Mouse (Mus musculus): ENCODE measurements at regions not wholly inside any gene's neighbourhood (a gene's known extent, or its start where the extent isn't known, plus 50 kb on each side); places are given as distances from the start of the nearest gene placed in this dataset.

GRCm38 (mm10) chr16:46331336-46331735, 167.0 kb downstream of the Nectin3 start:
- H3K36me3 ChIP-seq (ENCODE audit: control insufficient read depth, insufficient read depth, low read length), result no peaks in the 10 kb centered on the region
- no peak for ATAC-seq
- H3K4me2 ChIP-seq (ENCODE audit: low read length), result no peak overlapping the region
- H3K27ac ChIP-seq (ENCODE audit: low read depth, low read length), result no peak overlapping the region
- no peaks in the 10 kb centered on the region for H3K27me3 ChIP-seq (replicated peaks; ENCODE audit: control insufficient read depth, insufficient read depth, low read length)
- no peaks in the 10 kb centered on the region for H3K4me1 ChIP-seq (ENCODE audit: control insufficient read depth, insufficient read depth, low read depth, low read length)
- no peak overlapping the region for H3K4me3 ChIP-seq (ENCODE audit: low read length)
- H3K9ac ChIP-seq (ENCODE audit: low read depth, low read length), result no peak overlapping the region
- 62% methylated on average over 6 of the region's 6 CpGs for WGBS
- H3K9me3 ChIP-seq (ENCODE audit: control insufficient read depth, low read length), result no peaks in the 10 kb centered on the region

- no peak overlapping the region for H3K4me3 ChIP-seq (ENCODE audit: low read length)
- 79% methylated on average over 3 of the region's 3 CpGs for WGBS
- no peaks in the 10 kb centered on the region for H3K9me3 ChIP-seq (ENCODE audit: control insufficient read depth, low read length)
Measured at GRCm38 (mm10) chr16:46299079-46299721, 144.3 kb upstream of the Gm4737 start.

GRCm38 (mm10) chr16:46297192-46297591, 142.3 kb upstream of the Gm4737 start:
- Histone ChIP-seq H3K4me1 (ENCODE audit: control insufficient read depth, insufficient read depth, low read depth, low read length) (no peaks in the 10 kb centered on the region), H3K27me3 (replicated peaks; ENCODE audit: control insufficient read depth, insufficient read depth, low read length) (no peaks in the 10 kb centered on the region), H3K9ac (ENCODE audit: low read depth, low read length) (no peak overlapping the region), H3K36me3 (ENCODE audit: control insufficient read depth, insufficient read depth, low read length) (no peaks in the 10 kb centered on the region), H3K4me2 (ENCODE audit: low read length) (no peak overlapping the region), H3K27ac (ENCODE audit: low read depth, low read length) (no peak overlapping the region), H3K9me3 (ENCODE audit: control insufficient read depth, low read length) (no peaks in the 10 kb centered on the region), H3K4me3 (ENCODE audit: low read length) (no peak overlapping the region)
- peak; percentile 40; the same call in 1 of the 2 replicates for ATAC-seq
- WGBS, result 73% methylated on average over 2 of the region's 2 CpGs

More at GRCm38 (mm10) chr16:46299079-46299721, 144.3 kb upstream of the Gm4737 start:
- Histone ChIP-seq H3K4me2 (ENCODE audit: low read length) (no peak overlapping the region), H3K9ac (ENCODE audit: low read depth, low read length) (no peak overlapping the region), H3K27ac (ENCODE audit: low read depth, low read length) (no peak overlapping the region), H3K27me3 (replicated peaks; ENCODE audit: control insufficient read depth, insufficient read depth, low read length) (no peaks in the 10 kb centered on the region), H3K4me1 (ENCODE audit: control insufficient read depth, insufficient read depth, low read depth, low read length) (no peaks in the 10 kb centered on the region), H3K36me3 (ENCODE audit: control insufficient read depth, insufficient read depth, low read length) (no peaks in the 10 kb centered on the region)
- ATAC-seq, result no peak

- H3K27ac ChIP-seq (ENCODE audit: low read depth, low read length), result no peak overlapping the region
- no peaks in the 10 kb centered on the region for H3K27me3 ChIP-seq (replicated peaks; ENCODE audit: control insufficient read depth, insufficient read depth, low read length)
- no peaks in the 10 kb centered on the region for H3K9me3 ChIP-seq (ENCODE audit: control insufficient read depth, low read length)
- WGBS, result 49% methylated on average over 2 of the region's 2 CpGs
- no peaks in the 10 kb centered on the region for H3K36me3 ChIP-seq (ENCODE audit: control insufficient read depth, insufficient read depth, low read length)
- ATAC-seq, result no peak
- H3K4me1 ChIP-seq (ENCODE audit: control insufficient read depth, insufficient read depth, low read depth, low read length), result no peaks in the 10 kb centered on the region
- no peak overlapping the region for H3K9ac ChIP-seq (ENCODE audit: low read depth, low read length)
- no peak overlapping the region for H3K4me2 ChIP-seq (ENCODE audit: low read length)
- no peak overlapping the region for H3K4me3 ChIP-seq (ENCODE audit: low read length)
Measured at GRCm38 (mm10) chr16:46296412-46296811, 141.5 kb upstream of the Gm4737 start.

DNA sequence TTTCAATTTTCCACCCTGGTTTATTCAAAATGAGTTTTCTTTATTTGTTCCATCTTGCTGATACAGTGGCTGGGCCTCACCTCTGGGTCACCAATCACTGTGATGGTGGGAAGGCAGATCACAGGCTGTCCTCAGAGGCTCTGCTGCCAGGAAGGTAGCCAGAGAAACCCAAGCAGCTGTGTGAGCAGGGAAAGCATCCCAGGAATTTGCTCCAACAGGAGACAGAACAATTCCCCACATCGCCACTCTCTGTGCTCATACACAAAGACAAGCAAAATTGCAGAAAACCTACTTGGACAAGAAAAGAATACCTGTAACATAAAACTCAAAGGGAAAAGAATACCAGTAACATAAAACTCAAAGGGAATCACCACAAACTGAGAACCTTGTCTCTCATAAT, 139.0 kb upstream of the Gm4737 start:
- no peaks in the 10 kb centered on the region for H3K27me3 ChIP-seq (replicated peaks; ENCODE audit: control insufficient read depth, insufficient read depth, low read length)
- H3K4me1 ChIP-seq (ENCODE audit: control insufficient read depth, insufficient read depth, low read depth, low read length), result peaks cover 2% of the 10 kb centered on the region; the same call in 1 of the 2 replicates
- no peaks in the 10 kb centered on the region for H3K9me3 ChIP-seq (ENCODE audit: control insufficient read depth, low read length)
- ATAC-seq, result no peak
- H3K4me3 ChIP-seq (ENCODE audit: low read length), result no peak overlapping the region
- no peak overlapping the region for H3K27ac ChIP-seq (ENCODE audit: low read depth, low read length)
- no peaks in the 10 kb centered on the region for H3K36me3 ChIP-seq (ENCODE audit: control insufficient read depth, insufficient read depth, low read length)
- H3K9ac ChIP-seq (ENCODE audit: low read depth, low read length), result no peak overlapping the region
- H3K4me2 ChIP-seq (ENCODE audit: low read length), result no peak overlapping the region
- WGBS, result 33% methylated on average over 1 of the region's 1 CpGs

GRCm38 (mm10) chr16:46291067-46291833, 136.4 kb upstream of the Gm4737 start:
- ATAC-seq, result 0 out of 2 replicates have a peak, but pooled peaks have one; percentile 27
- peaks cover 2% of the 10 kb centered on the region; the same call in 1 of the 2 replicates for H3K4me1 ChIP-seq (ENCODE audit: control insufficient read depth, insufficient read depth, low read depth, low read length)
- H3K27me3 ChIP-seq (replicated peaks; ENCODE audit: control insufficient read depth, insufficient read depth, low read length), result no peaks in the 10 kb centered on the region
- no peaks in the 10 kb centered on the region for H3K36me3 ChIP-seq (ENCODE audit: control insufficient read depth, insufficient read depth, low read length)
- no peaks in the 10 kb centered on the region for H3K9me3 ChIP-seq (ENCODE audit: control insufficient read depth, low read length)
- no peak overlapping the region for H3K9ac ChIP-seq (ENCODE audit: low read depth, low read length)
- no peak overlapping the region for H3K4me2 ChIP-seq (ENCODE audit: low read length)
- H3K27ac ChIP-seq (ENCODE audit: low read depth, low read length), result no peak overlapping the region
- H3K4me3 ChIP-seq (ENCODE audit: low read length), result no peak overlapping the region
- WGBS, result 36% methylated on average over 6 of the region's 6 CpGs

DNA sequence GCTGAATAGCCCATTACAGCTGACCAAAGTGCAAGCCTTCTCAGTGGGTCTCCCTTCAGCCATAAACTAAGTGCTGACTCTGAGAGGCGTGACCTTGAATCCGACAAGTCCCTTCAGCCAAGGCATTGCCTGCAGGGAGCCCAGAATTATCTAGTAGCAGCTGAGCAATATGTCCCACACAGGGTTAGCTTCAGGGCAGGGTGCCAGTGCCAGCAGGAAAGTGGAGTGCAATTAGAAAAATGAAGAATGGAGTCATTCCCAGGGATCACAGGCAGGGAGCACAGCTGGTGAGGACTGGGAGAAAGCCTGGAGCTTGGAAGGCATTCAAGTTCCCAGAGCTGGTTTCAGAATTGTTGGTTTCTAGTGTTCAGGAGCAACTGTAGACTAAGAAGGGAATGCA, 135.3 kb upstream of the Gm4737 start:
- Histone ChIP-seq H3K36me3 (ENCODE audit: control insufficient read depth, insufficient read depth, low read length) (no peaks in the 10 kb centered on the region), H3K4me2 (ENCODE audit: low read length) (no peak overlapping the region), H3K9me3 (ENCODE audit: control insufficient read depth, low read length) (no peaks in the 10 kb centered on the region), H3K27me3 (replicated peaks; ENCODE audit: control insufficient read depth, insufficient read depth, low read length) (no peaks in the 10 kb centered on the region), H3K4me1 (ENCODE audit: control insufficient read depth, insufficient read depth, low read depth, low read length) (peaks cover 2% of the 10 kb centered on the region; the same call in 1 of the 2 replicates), H3K27ac (ENCODE audit: low read depth, low read length) (no peak overlapping the region), H3K9ac (ENCODE audit: low read depth, low read length) (no peak overlapping the region), H3K4me3 (ENCODE audit: low read length) (no peak overlapping the region)
- peak; percentile 95 for ATAC-seq
- 33% methylated on average over 2 of the region's 2 CpGs for WGBS

DNA sequence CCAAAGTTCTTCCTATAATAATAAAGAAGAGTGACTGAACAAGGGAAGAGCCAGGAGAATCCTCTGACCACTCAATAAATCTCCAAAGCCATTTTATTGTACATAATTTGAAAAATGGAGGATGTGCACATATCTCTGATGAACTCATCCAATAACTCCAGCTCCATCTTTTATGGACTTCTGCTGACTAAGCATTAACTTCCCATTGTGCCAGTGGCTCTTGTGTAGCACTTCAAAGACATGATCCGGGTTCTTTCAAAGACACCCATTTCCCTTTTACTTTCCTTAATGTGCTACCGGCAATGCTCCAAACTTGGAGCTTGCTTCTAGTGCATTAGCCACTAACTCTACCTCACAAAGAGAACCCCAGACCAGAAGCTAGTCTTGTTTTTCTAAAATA, 112.7 kb upstream of the Gm4737 start:
- H3K4me3 ChIP-seq (ENCODE audit: low read length), result no peak overlapping the region
- no peak for ATAC-seq
- H3K9me3 ChIP-seq (ENCODE audit: control insufficient read depth, low read length), result no peaks in the 10 kb centered on the region
- no peaks in the 10 kb centered on the region for H3K27me3 ChIP-seq (replicated peaks; ENCODE audit: control insufficient read depth, insufficient read depth, low read length)
- H3K36me3 ChIP-seq (ENCODE audit: control insufficient read depth, insufficient read depth, low read length), result no peaks in the 10 kb centered on the region
- WGBS, result 90% methylated on average over 2 of the region's 2 CpGs
- H3K9ac ChIP-seq (ENCODE audit: low read depth, low read length), result no peak overlapping the region
- H3K27ac ChIP-seq (ENCODE audit: low read depth, low read length), result no peak overlapping the region
- H3K4me1 ChIP-seq (ENCODE audit: control insufficient read depth, insufficient read depth, low read depth, low read length), result no peaks in the 10 kb centered on the region
- H3K4me2 ChIP-seq (ENCODE audit: low read length), result no peak overlapping the region

GRCm38 (mm10) chr16:46251639-46252038, 96.8 kb upstream of the Gm4737 start:
- Histone ChIP-seq H3K36me3 (ENCODE audit: control insufficient read depth, insufficient read depth, low read length) (no peaks in the 10 kb centered on the region), H3K9me3 (ENCODE audit: control insufficient read depth, low read length) (no peaks in the 10 kb centered on the region), H3K4me1 (ENCODE audit: control insufficient read depth, insufficient read depth, low read depth, low read length) (no peaks in the 10 kb centered on the region), H3K27me3 (replicated peaks; ENCODE audit: control insufficient read depth, insufficient read depth, low read length) (no peaks in the 10 kb centered on the region), H3K27ac (ENCODE audit: low read depth, low read length) (no peak overlapping the region), H3K9ac (ENCODE audit: low read depth, low read length) (no peak overlapping the region), H3K4me2 (ENCODE audit: low read length) (no peak overlapping the region), H3K4me3 (ENCODE audit: low read length) (no peak overlapping the region)
- 68% methylated on average over 4 of the region's 4 CpGs for WGBS
- no peak for ATAC-seq

Measured in hindbrain, embryonic 16.5 days (tissue).